In the genomic region with DNA sequence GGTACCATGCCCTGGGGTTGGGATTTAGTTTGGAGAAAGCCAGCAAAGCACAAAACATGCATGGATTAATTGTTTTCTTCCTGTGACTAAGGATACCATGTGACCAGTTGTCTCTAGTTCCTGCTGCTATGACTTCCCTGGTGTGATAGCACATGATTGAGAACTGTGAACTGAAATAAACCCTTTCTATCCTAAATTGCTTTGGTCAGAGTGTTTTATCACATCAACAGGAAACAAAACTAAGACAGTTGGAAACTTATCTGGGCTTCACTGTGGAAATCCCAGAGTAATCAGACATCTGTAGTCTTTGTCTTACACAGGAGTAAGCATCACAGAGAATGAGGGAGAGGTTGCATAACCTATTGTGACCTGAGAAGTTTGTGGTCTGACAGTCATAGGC, we compare ENCODE assay signal across 19 mouse cellular contexts.
"Had no signal": no experiment of that assay in that cellular context is flagged by ENCODE, and none has a peak within 500 bp of the region (broad histone marks: within the 10 kb centered on the region; RNA-seq: fewer than 3 reads in every experiment).

No protein-coding gene starts in this region.

- H3K27me3 ChIP-seq: liver, embryonic 15.5 days; lung, embryonic 15.5 days; megakaryocyte, embryonic 14.5 days; neural tube, embryonic 13.5 days; neural tube, embryonic 15.5 days had no signal

- ATAC-seq: lung, postnatal 0 days; midbrain, embryonic 16.5 days had no signal

- H3K4me1 ChIP-seq: liver, embryonic 15.5 days; lung, embryonic 15.5 days; megakaryocyte, embryonic 14.5 days; neural tube, embryonic 13.5 days; neural tube, embryonic 15.5 days had no signal

- H3K36me3 ChIP-seq: liver, embryonic 15.5 days; lung, embryonic 15.5 days; neural tube, embryonic 13.5 days; neural tube, embryonic 15.5 days had no signal

- H3K4me3 ChIP-seq: liver, embryonic 15.5 days; lung, embryonic 15.5 days; megakaryocyte, embryonic 14.5 days; myocyte; neural tube, embryonic 13.5 days; neural tube, embryonic 15.5 days had no signal

- DNase-seq: lung, adult 2 months; lung, postnatal 14 days; lung, postnatal 36 days; midbrain, embryonic 14.5 days; retina, postnatal 1 day; right cerebral cortex, adult 18-20 months; thymus, adult 18-20 months; thymus, postnatal 14 days; thymus, postnatal 36 days had no signal

- H3K4me2 ChIP-seq: liver, embryonic 15.5 days; lung, embryonic 15.5 days; midbrain, embryonic 11.5 days; neural tube, embryonic 13.5 days; neural tube, embryonic 15.5 days had no signal

- H3K27ac ChIP-seq: liver, embryonic 15.5 days; lung, embryonic 15.5 days; macrophage; neural tube, embryonic 13.5 days; neural tube, embryonic 15.5 days had no signal

- H3K9me3 ChIP-seq: liver, embryonic 15.5 days; lung, embryonic 15.5 days; megakaryocyte, embryonic 14.5 days; neural tube, embryonic 13.5 days; neural tube, embryonic 15.5 days had no signal

- H3K9ac ChIP-seq: liver, embryonic 15.5 days; lung, embryonic 15.5 days; neural tube, embryonic 13.5 days; neural tube, embryonic 15.5 days had no signal
